Mouse (Mus musculus) stomach, embryonic 14.5 days (tissue): Measurements from ENCODE around the gene Cldn34a. TPM values are rescaled to one million over a fixed set of nuclear protein-coding genes. Genes with fewer than 3 reads are reported as not detected.
"Not testable (repeated sequence)": the region's sequence is repeated elsewhere in the genome, so short reads cannot be mapped to it uniquely, and the experiment has no call there.

ENCODE experiments used
- ATAC-seq: fragments of 200-750 bp; cut with Nextera tagmentation; 2 replicates; pipeline ENCODE4 v1.8.0; 2017; ENCODE audit warnings: low read depth, moderate TSS enrichment; ENCODE audit not compliant: insufficient number of reproducible peaks, insufficient read depth, low FRiP score
- H3K27ac ChIP-seq: fragments of 300-500 bp; sonication (generic); 2 replicates; pipeline ENCODE4 v1.5.1; 2014; ENCODE audit warnings: mild to moderate bottlenecking, low read length, moderate library complexity, mixed read lengths
- H3K27me3 ChIP-seq: fragments of 300-500 bp; sonication (generic); 2 replicates; pipeline ENCODE4 v1.6.1; 2014; ENCODE audit warnings: low read length, control low read depth, mixed read lengths; ENCODE audit not compliant: control insufficient read depth, insufficient read depth
- H3K36me3 ChIP-seq: fragments of 300-500 bp; sonication (generic); 2 replicates; pipeline ENCODE4 v1.6.1; 2014; ENCODE audit warnings: mild to moderate bottlenecking, control low read depth, low read length, moderate library complexity, mixed read lengths; ENCODE audit not compliant: control insufficient read depth, insufficient read depth
- H3K4me1 ChIP-seq: fragments of 300-500 bp; sonication (generic); 2 replicates; pipeline ENCODE4 v1.6.1; 2014; ENCODE audit warnings: low read length, control low read depth, mixed read lengths; ENCODE audit not compliant: control insufficient read depth, insufficient read depth
- H3K4me2 ChIP-seq: fragments of 300-500 bp; sonication (generic); replicated peaks from 2 replicates; pipeline ENCODE4 v1.6.1; 2014; ENCODE audit warnings: low read depth, low read length, control low read depth
- H3K4me3 ChIP-seq: fragments of 300-500 bp; sonication (generic); 2 replicates; pipeline ENCODE4 v1.5.1; 2014; ENCODE audit warnings: low read depth, low read length, control low read depth
- H3K9ac ChIP-seq: fragments of 300-500 bp; sonication (generic); replicated peaks from 2 replicates; pipeline ENCODE4 v1.6.1; 2014; ENCODE audit warnings: low read depth, mild to moderate bottlenecking, control low read depth, low read length, moderate library complexity, mixed read lengths
- H3K9me3 ChIP-seq: fragments of 300-500 bp; sonication (generic); 2 replicates; pipeline ENCODE4 v1.6.1; 2016; ENCODE audit warnings: low read depth, low read length, control low read depth; ENCODE audit not compliant: control insufficient read depth
- WGBS: fragments of 180-500 bp; shearing (Covaris S2); extraction: QIAGEN DNeasy Blood & Tissue Kit; methylation state at CpG from one replicate; pipeline ENCODE4 v1.1.7; 2014; 5-methylcytosine and 5-hydroxymethylcytosine counted together
- polyA plus RNA-seq: library from polyadenylated mRNA; unstranded; fragments of >200 nt; fragmentation: Nextera tagmentation; extraction: Ambion mirVana; gene quantifications from 2 replicates; pipeline ENCODE4 v1.2.1, GENCODE M21; 2014

Cldn34a gene
- polyA plus RNA-seq = not detected in 2 replicates

DNA sequence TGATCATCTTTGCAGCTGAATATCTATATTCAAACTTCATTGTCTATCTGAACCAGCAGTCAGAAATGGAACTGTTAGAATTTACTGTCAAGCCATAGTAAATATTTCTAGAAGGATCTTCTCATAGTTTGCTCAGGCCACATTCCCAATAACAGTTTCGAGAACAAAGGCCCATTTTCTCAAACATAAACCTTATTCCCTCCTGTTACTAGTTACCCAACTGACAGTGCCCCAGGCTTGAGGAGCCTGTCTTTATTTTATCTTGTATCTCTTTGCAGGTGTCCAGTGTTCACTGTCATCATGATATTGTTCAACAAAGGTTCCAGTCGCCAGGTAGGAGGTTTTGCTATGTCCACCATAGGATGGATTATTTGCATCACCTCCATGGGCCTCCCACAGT is at the start of gene Cldn34a:
Gene Cldn34a, plus strand, starts transcription at position 301 of the 400 bp plus-strand sequence.
- WGBS = 79% methylated on average over 2 of the region's 2 CpGs
- H3K27me3 ChIP-seq = no peaks in the 10 kb centered on the region
- H3K4me1 ChIP-seq = no peaks in the 10 kb centered on the region
- H3K4me3 ChIP-seq = no peak within 1 kb of the TSS
- ATAC-seq = no peak
- H3K27ac ChIP-seq = no peak within 1 kb of the TSS
- H3K36me3 ChIP-seq = no peaks in the 10 kb centered on the region
- no peak within 1 kb of the TSS for H3K4me2 ChIP-seq
- H3K9ac ChIP-seq = no peak within 1 kb of the TSS
- no peaks in the 10 kb centered on the region for H3K9me3 ChIP-seq

- H3K4me3 ChIP-seq, ATAC-seq, H3K4me2 ChIP-seq, H3K27me3 ChIP-seq, H3K9ac ChIP-seq, H3K27ac ChIP-seq, H3K36me3 ChIP-seq, H3K9me3 ChIP-seq, H3K4me1 ChIP-seq: not testable (repeated sequence)
- WGBS = 79% methylated on average over 2 of the region's 2 CpGs
Measured at GRCm38 (mm10) chrX:152518611-152519010, 44.5 kb upstream of the Cldn34a start.

GRCm38 (mm10) chrX:152545736-152546135 is 17.4 kb upstream of the Cldn34a start:
- ATAC-seq = no peak
- H3K4me1 ChIP-seq = no peaks in the 10 kb centered on the region
- 90% methylated on average over 1 of the region's 1 CpGs for WGBS

DNA sequence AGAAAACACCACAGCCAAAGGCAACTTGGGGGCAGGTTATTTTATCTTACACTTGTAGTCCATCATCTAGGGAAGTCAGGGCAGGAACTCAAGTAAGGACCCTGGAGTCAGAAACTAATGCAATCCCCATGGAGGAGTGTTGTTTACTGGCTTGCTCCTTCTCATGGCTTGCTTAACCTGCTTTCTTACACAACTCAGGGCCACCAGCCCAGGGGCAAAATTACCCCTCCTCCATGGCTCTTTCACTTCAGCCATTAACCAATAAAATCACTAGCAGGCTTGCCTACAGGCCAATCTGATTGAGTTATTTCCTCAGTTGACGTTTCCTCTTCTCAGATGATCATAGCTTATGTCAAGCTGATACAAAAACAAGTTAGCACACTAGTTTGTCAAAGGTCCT is 15.0 kb upstream of the Cldn34a start:
- Histone ChIP-seq H3K4me3 (no peak overlapping the region), H3K36me3 (no peaks in the 10 kb centered on the region), H3K27me3 (no peaks in the 10 kb centered on the region), H3K9ac (no peak overlapping the region), H3K4me1 (no peaks in the 10 kb centered on the region), H3K4me2 (no peak overlapping the region), H3K9me3 (no peaks in the 10 kb centered on the region), H3K27ac (no peak overlapping the region)
- WGBS = 67% methylated on average over 1 of the region's 1 CpGs
- ATAC-seq = no peak

More at GRCm38 (mm10) chrX:152545736-152546135, 17.4 kb upstream of the Cldn34a start:
- no peaks in the 10 kb centered on the region for H3K9me3 ChIP-seq
- no peak overlapping the region for H3K9ac ChIP-seq
- no peak overlapping the region for H3K27ac ChIP-seq
- H3K36me3 ChIP-seq = no peaks in the 10 kb centered on the region
- no peak overlapping the region for H3K4me3 ChIP-seq
- no peaks in the 10 kb centered on the region for H3K27me3 ChIP-seq
- no peak overlapping the region for H3K4me2 ChIP-seq

- Histone ChIP-seq H3K4me1 (no peaks in the 10 kb centered on the region), H3K4me2 (no peak overlapping the region), H3K27ac (no peak overlapping the region), H3K9me3 (no peaks in the 10 kb centered on the region), H3K9ac (no peak overlapping the region), H3K4me3 (no peak overlapping the region), H3K36me3 (no peaks in the 10 kb centered on the region), H3K27me3 (no peaks in the 10 kb centered on the region)
- WGBS = 67% methylated on average over 6 of the region's 6 CpGs
- ATAC-seq = no peak
Measured at GRCm38 (mm10) chrX:152557446-152557845, 5.7 kb upstream of the Cldn34a start.

Other genes with a start within 250 kb of the Cldn34a start
- gene Kantr, start 235.8 kb upstream of the Cldn34a start, polyA plus RNA-seq = 23.9 and 25.9 TPM in 2 replicates
- gene Tspyl2, start 220.9 kb upstream of the Cldn34a start, polyA plus RNA-seq = 25.1 and 25.6 TPM in 2 replicates
- gene Gpr173, start 194.6 kb upstream of the Cldn34a start, polyA plus RNA-seq = 4.4 and 5.6 TPM in 2 replicates
- 9.0 and 9.6 TPM in 2 replicates for gene Shroom2, start 206.1 kb downstream of the Cldn34a start, polyA plus RNA-seq
- gene Gpr143, start 218.6 kb downstream of the Cldn34a start, polyA plus RNA-seq = 0.41 and 0.48 TPM in 2 replicates